Mouse (Mus musculus) brown adipose tissue, adult 24 weeks (tissue): ENCODE data around the gene Med18. TPM values are rescaled to one million over a fixed set of nuclear protein-coding genes. Genes with fewer than 3 reads are reported as not detected.

Experiments
- H3K27ac ChIP-seq: fragments of 200-500 bp; replicated peaks from 2 replicates; pipeline ENCODE4 v1.5.1; 2012; ENCODE audit warnings: low read depth, mild to moderate bottlenecking, low read length
- H3K4me1 ChIP-seq: fragments of 200-500 bp; 2 replicates; pipeline ENCODE4 v1.6.1; 2012; ENCODE audit warnings: low read length, mixed read lengths; ENCODE audit not compliant: control insufficient read depth, insufficient read depth, insufficient read length
- H3K4me3 ChIP-seq: fragments of 200-500 bp; 2 replicates; pipeline ENCODE4 v1.5.1; 2012; ENCODE audit warnings: low read depth, mild to moderate bottlenecking, low read length, moderate library complexity; ENCODE audit not compliant: insufficient read depth
- polyA plus RNA-seq: library from polyadenylated mRNA; stranded (reverse); fragments of >200 nt; gene quantifications from 2 replicates; pipeline ENCODE4 v1.2.4, GENCODE M21; 2012; ENCODE audit not compliant: missing spikeins, insufficient read depth, insufficient read length

The Med18 gene
- 2.1 and 3.4 TPM in 2 replicates for polyA plus RNA-seq

GRCm38 (mm10) chr4:132463430-132464254, at the start of gene Med18:
Med18 (minus strand) TSS chr4:132463921.
- peaks cover 3% of the 10 kb centered on the region; the same call in 1 of the 2 replicates for H3K4me1 ChIP-seq

DNA sequence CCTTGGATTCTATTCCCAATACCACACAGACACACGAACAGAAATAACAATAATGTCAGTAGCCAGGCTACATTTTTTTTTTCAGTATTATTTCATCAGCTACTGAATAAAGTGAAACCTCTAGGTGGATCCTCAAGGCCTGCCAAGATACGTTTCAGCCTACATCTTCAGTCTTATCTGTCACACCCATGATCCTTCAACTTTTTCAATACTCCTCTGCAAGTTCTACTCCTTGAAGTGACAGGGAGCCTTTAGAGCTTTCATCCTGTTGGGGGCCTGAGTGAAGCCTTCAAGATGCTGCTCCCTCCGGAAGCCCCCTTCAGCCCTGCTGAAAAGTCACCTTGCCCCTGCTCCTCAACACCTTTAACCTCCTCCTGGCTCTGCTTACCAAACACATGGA, 48.4 kb upstream of the Med18 start:
- no peaks in the 10 kb centered on the region; the same call in 1 of the 2 replicates for H3K4me1 ChIP-seq
- H3K27ac ChIP-seq, result no peak overlapping the region
- H3K4me3 ChIP-seq, result no peak overlapping the region

More at GRCm38 (mm10) chr4:132463430-132464254, at the start of gene Med18:
- peak within 1 kb of the TSS; percentile 70 for H3K27ac ChIP-seq
- H3K4me3 ChIP-seq, result peak within 1 kb of the TSS; percentile 83

DNA sequence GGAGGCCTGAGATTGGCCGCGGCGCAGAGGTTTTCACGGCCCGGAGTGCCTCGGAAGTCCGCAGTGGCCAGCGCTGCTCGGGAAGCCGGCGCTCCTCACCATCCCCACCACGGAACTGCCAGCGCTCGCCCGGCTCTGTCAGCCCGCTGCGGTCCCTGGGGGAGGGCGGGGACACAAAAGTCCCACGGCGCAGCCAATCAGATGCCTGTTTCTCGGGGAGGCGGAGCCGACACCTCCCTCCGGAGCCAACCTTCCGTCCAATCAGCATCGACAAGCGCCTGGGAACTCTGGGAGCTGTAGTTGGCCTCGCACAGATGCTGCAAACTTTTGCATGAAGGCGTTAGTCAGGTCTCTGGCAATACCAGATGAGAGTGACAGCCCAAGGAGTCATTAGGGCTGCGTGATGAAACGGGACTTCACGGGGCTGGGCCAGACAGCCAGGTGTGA, 46.7 kb upstream of the Med18 start, which contains the start of gene Sesn2:
TSS of gene Sesn2 (minus strand) at position 150 of the 447 bp plus-strand sequence.
- Histone ChIP-seq H3K27ac (peak within 1 kb of the TSS; percentile 63), H3K4me3 (peak within 1 kb of the TSS; percentile 80), H3K4me1 (no peaks in the 10 kb centered on the region; the same call in 1 of the 2 replicates)

- Histone ChIP-seq H3K4me1 (no peaks in the 10 kb centered on the region; the same call in 1 of the 2 replicates), H3K4me3 (peak overlapping the region; percentile 80), H3K27ac (peak overlapping the region; percentile 63)
Observed at GRCm38 (mm10) chr4:132509621-132510296, 46.0 kb upstream of the Med18 start.

DNA sequence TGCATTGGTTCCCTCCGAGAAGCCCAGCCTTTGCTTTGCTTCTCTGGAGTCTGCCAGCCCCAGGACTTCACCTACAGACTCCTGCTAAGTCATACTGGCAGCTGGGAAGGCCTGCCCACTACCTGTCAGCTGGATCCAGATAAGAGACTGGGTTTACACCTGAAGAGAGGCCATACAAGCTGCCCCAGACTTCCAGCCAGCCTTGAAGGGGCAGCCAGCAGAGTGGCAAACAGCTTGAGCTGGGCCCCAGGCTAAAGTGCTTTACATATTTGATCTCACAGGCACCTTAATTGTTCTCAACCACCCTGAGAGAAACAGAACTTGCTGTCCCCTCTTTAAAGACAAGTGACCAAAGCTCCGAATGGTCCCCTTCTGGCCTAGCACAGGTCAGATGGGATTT, 43.5 kb upstream of the Med18 start:
- H3K4me3 ChIP-seq, result no peak overlapping the region
- no peaks in the 10 kb centered on the region for H3K4me1 ChIP-seq
- no peak overlapping the region for H3K27ac ChIP-seq

DNA sequence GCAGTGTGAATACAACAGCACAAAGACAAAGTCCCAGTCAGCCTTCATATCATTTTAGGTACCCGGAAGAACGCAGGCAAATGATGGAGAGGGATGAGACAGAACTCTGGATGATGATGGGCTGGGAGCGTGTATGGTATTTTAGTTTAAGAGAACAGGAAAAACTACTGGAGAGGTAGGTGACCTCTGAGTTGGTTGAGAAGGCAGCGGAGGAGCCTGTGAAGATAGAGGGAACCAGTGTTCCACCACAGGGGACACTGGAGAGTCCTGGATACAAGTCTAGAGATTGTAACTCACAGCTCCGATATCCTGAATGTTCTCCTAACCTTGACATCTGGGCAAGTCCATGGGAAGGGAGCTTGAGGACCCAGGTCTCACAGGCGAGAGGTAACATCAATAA, 42.5 kb upstream of the Med18 start:
- Histone ChIP-seq H3K4me1 (no peaks in the 10 kb centered on the region), H3K4me3 (no peak overlapping the region), H3K27ac (no peak overlapping the region)

GRCm38 (mm10) chr4:132505800-132506199, 42.1 kb upstream of the Med18 start:
- Histone ChIP-seq H3K27ac (no peak overlapping the region), H3K4me3 (no peak overlapping the region), H3K4me1 (no peaks in the 10 kb centered on the region)

- H3K4me3 ChIP-seq, result no peak overlapping the region
- H3K4me1 ChIP-seq, result no peaks in the 10 kb centered on the region
- no peak overlapping the region for H3K27ac ChIP-seq
Observed at GRCm38 (mm10) chr4:132505034-132505738, 41.5 kb upstream of the Med18 start.

DNA sequence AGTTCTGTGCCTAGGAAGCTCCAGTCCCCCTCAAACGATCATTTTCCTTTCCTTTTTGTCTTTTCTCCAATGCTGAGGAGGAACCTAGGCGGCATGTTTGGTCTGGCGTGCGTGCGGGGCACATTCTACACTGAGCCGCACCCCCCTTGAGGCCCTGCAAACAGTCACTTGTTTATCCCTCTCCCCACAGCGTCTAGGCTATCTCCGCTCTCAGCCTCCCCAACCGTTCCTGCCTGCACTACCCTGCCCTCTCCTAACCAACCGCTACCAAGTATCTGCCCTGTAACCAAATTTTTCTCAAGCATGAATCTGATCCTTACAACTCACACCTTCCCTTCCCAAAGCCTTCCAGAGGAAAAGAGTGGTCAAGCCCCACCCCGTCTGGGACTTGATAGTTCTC, 39.6 kb upstream of the Med18 start:
- H3K27ac ChIP-seq, result no peak overlapping the region
- no peaks in the 10 kb centered on the region for H3K4me1 ChIP-seq
- H3K4me3 ChIP-seq, result no peak overlapping the region

DNA sequence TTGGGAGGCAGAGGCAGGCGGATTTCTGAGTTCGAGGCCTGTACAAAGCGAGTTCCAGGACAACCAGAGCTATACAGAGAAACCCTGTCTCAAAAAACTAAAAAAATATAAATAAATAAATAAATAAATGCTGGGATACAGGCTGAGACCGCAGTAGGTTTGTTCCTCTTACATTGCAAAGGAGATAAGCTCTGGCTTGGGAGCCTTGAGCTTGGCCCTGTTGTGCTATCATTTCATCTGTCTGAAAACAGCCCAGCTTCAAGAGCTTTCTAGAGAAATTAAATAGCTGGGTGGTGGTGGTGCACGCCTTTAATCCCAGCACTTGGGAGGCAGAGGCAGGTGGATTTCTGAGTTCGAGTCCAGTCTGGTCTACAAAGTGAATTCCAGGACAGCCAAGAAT, 37.9 kb upstream of the Med18 start:
- Histone ChIP-seq H3K4me3 (no peak overlapping the region), H3K27ac (no peak overlapping the region), H3K4me1 (no peaks in the 10 kb centered on the region)

GRCm38 (mm10) chr4:132494271-132494918, 30.7 kb upstream of the Med18 start:
- Histone ChIP-seq H3K4me3 (no peak overlapping the region), H3K4me1 (peaks cover 14% of the 10 kb centered on the region), H3K27ac (no peak overlapping the region)

DNA sequence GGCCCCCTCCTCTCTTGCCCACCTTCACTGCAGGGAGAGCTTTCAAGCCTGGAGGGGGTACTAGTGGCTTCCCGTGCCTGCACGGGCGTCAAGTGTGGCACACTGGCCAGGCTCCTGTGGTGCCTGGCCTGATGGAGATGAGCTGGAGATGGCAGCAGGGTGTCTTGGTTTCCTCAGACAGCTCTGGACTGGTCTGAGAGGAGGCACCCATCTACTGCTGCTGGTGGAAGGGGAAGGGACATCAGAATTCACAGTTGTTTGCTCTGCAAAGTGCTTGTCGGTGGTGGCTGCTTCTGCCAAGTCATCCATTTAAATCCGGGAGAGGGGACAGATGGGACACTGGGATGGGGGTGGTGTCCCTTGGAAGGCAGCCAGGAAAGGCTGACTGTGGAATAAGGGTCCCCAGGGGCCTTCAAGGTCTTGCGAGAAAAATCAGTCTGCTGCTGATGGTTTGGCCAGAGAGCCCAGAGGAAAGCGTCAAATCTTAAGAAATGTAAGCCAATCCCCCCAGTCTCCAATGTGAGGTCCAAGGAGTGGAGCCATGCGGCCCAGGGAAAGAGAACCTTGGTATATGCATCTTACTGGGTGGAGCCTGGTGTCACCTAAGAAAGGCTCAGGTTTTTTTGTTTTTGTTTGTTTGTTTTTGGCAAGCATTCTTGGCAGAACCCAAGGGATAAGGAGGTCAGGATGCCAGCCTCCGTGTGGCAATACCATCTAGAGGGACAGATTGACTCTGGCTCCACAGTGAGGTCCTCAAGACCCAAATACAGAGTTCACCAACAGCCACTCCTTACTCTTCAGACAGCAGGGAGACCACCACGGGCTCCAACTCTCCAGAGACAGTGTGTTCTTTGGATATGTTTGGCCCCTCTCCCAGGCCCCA, 28.7 kb upstream of the Med18 start:
- Histone ChIP-seq H3K4me1 (peaks cover 14% of the 10 kb centered on the region), H3K4me3 (no peak overlapping the region), H3K27ac (peak overlapping the region; percentile 91)

DNA sequence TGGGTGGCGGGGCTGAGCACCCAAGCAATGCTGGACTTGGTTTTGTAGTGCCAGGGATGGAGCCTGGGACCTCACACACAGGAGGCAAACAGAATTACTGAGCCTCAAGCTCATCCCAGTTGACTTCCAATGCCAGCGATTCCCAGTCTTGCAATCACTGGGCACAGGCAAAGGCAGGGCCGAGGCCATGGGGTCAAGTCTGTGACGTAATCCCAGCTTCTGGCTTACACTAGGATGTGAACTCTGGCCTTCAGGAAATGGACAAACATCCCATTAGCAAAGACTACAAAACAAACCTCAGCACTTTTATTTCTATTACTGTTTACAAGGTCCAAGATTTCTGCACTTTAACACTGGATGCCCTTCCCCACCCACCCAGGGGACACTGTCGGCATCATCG, 28.0 kb upstream of the Med18 start:
- peak overlapping the region; percentile 91 for H3K27ac ChIP-seq

GRCm38 (mm10) chr4:132491057-132491456, 27.3 kb upstream of the Med18 start:
- Histone ChIP-seq H3K4me3 (no peak overlapping the region), H3K4me1 (peaks cover 14% of the 10 kb centered on the region), H3K27ac (peak overlapping the region; percentile 79)

More for the DNA sequence above, 28.0 kb upstream of the Med18 start:
- no peak overlapping the region for H3K4me3 ChIP-seq
- peaks cover 14% of the 10 kb centered on the region for H3K4me1 ChIP-seq
